Mouse (Mus musculus) adrenal gland, adult 2 months (tissue): Measurements from ENCODE around the gene Gde1. TPM values are rescaled to one million over a fixed set of nuclear protein-coding genes. Genes with fewer than 3 reads are reported as not detected.

ENCODE experiments used
- polyA plus RNA-seq: library from polyadenylated mRNA; depleted of rRNA; stranded (reverse); fragments of >200 nt; gene quantifications from 2 replicates; pipeline ENCODE4 v1.2.3, GENCODE M21; 2012; rRNA removed
- total RNA-seq, 2 experiments: library from RNA; stranded (reverse); gene quantifications; 2 replicates each; pipeline ENCODE4 v1.2.3; 2021

Gde1 gene
- total and polyA plus RNA-seq, 3 experiments = 111 to 1,038 (median 162) TPM

Other genes starting within 250 kb of the Gde1 start
- gene Itpripl2, start 213.8 kb downstream of the Gde1 start, total RNA-seq = 10 to 100 TPM; 10.4 to 18.6 TPM
- 16.4 and 19.5 TPM in 2 replicates for gene Itpripl2, start 213.8 kb downstream of the Gde1 start, polyA plus RNA-seq
- 10 to 100 TPM; 28.3 to 52.0 TPM for gene Coq7, start 172.4 kb downstream of the Gde1 start, total RNA-seq
- 32.3 and 37.0 TPM in 2 replicates for gene Coq7, start 172.4 kb downstream of the Gde1 start, polyA plus RNA-seq
- gene Tmc7, start 121.0 kb downstream of the Gde1 start, total RNA-seq = under 1 TPM; 0.69 TPM
- gene Tmc7, start 121.0 kb downstream of the Gde1 start, polyA plus RNA-seq = 0.20 TPM in 2 replicates
- not detected for gene Tmc5, start 108.5 kb downstream of the Gde1 start, total RNA-seq
- gene Tmc5, start 108.5 kb downstream of the Gde1 start, polyA plus RNA-seq = 0.04 and 0.08 TPM in 2 replicates
- gene Ccp110, start 6.8 kb upstream of the Gde1 start, total RNA-seq = 1 to 10 TPM; 4.6 to 7.5 TPM
- 0.85 and 0.93 TPM in 2 replicates for gene Ccp110, start 6.8 kb upstream of the Gde1 start, polyA plus RNA-seq
- gene Vps35l, start 34.4 kb upstream of the Gde1 start, total RNA-seq = 10 to 100 TPM; 52.2 to 85.3 TPM
- gene Vps35l, start 34.4 kb upstream of the Gde1 start, polyA plus RNA-seq = 25.2 and 32.6 TPM in 2 replicates
- gene Iqck, start 150.0 kb upstream of the Gde1 start, total RNA-seq = 10 to 100 TPM; 14.7 to 44.3 TPM
- gene Iqck, start 150.0 kb upstream of the Gde1 start, polyA plus RNA-seq = 13.5 and 14.8 TPM in 2 replicates
- 10 to 100 TPM; 34.6 to 70.0 TPM for gene Knop1, start 150.5 kb upstream of the Gde1 start, total RNA-seq
- gene Knop1, start 150.5 kb upstream of the Gde1 start, polyA plus RNA-seq = 5.7 and 8.0 TPM in 2 replicates